Mouse (Mus musculus) CD4-positive, CD25-positive, alpha-beta regulatory T cell, adult 2 months (primary cell): ENCODE results near the gene Bmf.

Source experiments
- DNase-seq: peaks from one replicate; pipeline ENCODE4 v3.0.0-alpha.2; 2012; ENCODE audit warnings: low read depth, low spot score

Bmf gene

GRCm38 (mm10) chr2:118545242-118546103 lies 4.0 kb downstream of the Bmf start:
- DNase-seq, result peak; percentile 86

GRCm38 (mm10) chr2:118543893-118544799 lies 5.3 kb downstream of the Bmf start:
- peak; percentile 66 for DNase-seq

- peak; percentile 43 for DNase-seq
Observed at GRCm38 (mm10) chr2:118542971-118543573, 6.4 kb downstream of the Bmf start.

GRCm38 (mm10) chr2:118541716-118542115 lies 7.8 kb downstream of the Bmf start:
- no peak for DNase-seq

GRCm38 (mm10) chr2:118540691-118541117 lies 8.8 kb downstream of the Bmf start:
- DNase-seq, result peak; percentile 41

GRCm38 (mm10) chr2:118539881-118540516 lies 9.5 kb downstream of the Bmf start:
- no peak for DNase-seq

- DNase-seq, result no peak
Observed at GRCm38 (mm10) chr2:118539040-118539439, 10.4 kb downstream of the Bmf start.

GRCm38 (mm10) chr2:118537226-118537625 lies 12.3 kb downstream of the Bmf start:
- no peak for DNase-seq

- DNase-seq, result no peak
Observed at GRCm38 (mm10) chr2:118536553-118536952, 12.9 kb downstream of the Bmf start.

- no peak for DNase-seq
Observed at GRCm38 (mm10) chr2:118536111-118536510, 13.4 kb downstream of the Bmf start.

GRCm38 (mm10) chr2:118533969-118534368 lies 15.5 kb downstream of the Bmf start:
- no peak for DNase-seq

- no peak for DNase-seq
Observed at GRCm38 (mm10) chr2:118532855-118533675, 16.4 kb downstream of the Bmf start.

GRCm38 (mm10) chr2:118532401-118532800 lies 17.1 kb downstream of the Bmf start:
- DNase-seq, result no peak

- DNase-seq, result no peak
Observed at GRCm38 (mm10) chr2:118529466-118530181, 19.9 kb downstream of the Bmf start.

- DNase-seq, result peak; percentile 34
Observed at GRCm38 (mm10) chr2:118526545-118526944, 22.9 kb downstream of the Bmf start.

GRCm38 (mm10) chr2:118524811-118525210 lies 24.7 kb downstream of the Bmf start:
- no peak for DNase-seq

- DNase-seq, result no peak
Observed at GRCm38 (mm10) chr2:118523163-118523730, 26.2 kb downstream of the Bmf start.

- DNase-seq, result no peak
Observed at GRCm38 (mm10) chr2:118522265-118522664, 27.2 kb downstream of the Bmf start.
